In the genomic region with DNA sequence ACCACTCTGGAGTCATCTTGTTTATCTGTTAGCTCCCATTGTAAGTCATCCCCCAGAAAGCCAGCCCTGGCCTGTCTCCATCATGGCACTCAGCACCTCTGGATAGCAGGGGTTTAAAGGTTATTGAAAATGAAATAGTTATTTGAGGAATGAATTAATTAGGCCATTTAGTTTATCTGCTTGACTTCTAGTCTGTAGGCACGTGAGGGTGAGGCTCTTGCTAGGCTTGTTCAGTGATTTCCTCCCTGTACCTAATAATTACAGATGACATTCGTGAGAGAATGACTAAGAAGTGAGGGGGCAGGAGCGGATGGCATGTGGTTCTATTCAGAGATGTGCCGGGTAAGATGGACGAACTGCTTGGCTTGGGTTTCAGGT, we compare ENCODE assay signal across 9 mouse cellular contexts. TPM values are rescaled to one million over a fixed set of nuclear protein-coding genes. Genes with fewer than 3 reads are reported as not detected.
DNase-seq lines count a peak whose midpoint lies in the region; ATAC-seq and TF ChIP-seq lines count a peak whose summit lies in the region.
"Had no signal": no experiment of that assay in that cellular context is flagged by ENCODE, and none has a peak within 500 bp of the region (broad histone marks: within the 10 kb centered on the region; RNA-seq: fewer than 3 reads in every experiment).

No protein-coding gene starts in this region.

- 71% methylated on average over 5 of the region's 5 CpGs for WGBS in heart, embryonic 14.5 days
- 84% methylated on average over 5 of the region's 5 CpGs for WGBS in hindbrain, embryonic 10.5 days
- 84% methylated on average over 5 of the region's 5 CpGs for WGBS in midbrain, embryonic 11.5 days

- peak overlapping the region; percentile 73 for H3K4me2 ChIP-seq in heart, embryonic 14.5 days (ENCODE audit: low read length)
- peak overlapping the region; percentile 54 for H3K4me2 ChIP-seq in midbrain, embryonic 11.5 days

- H3K4me3 ChIP-seq in heart, embryonic 14.5 days (ENCODE audit: control insufficient read depth in 1 of 2, insufficient read depth in 1 of 2, low read depth in 1 of 2, low read length in 2 of 2) = peak overlapping the region; percentile 76 to 79
- H3K4me3 ChIP-seq in G1E (ENCODE audit: low read depth, low read length) = peak overlapping the region; percentile 80
- H3K4me3 ChIP-seq in hindbrain, embryonic 10.5 days = peak overlapping the region; percentile 76
- H3K4me3 ChIP-seq in midbrain, embryonic 11.5 days (ENCODE audit: low read depth, low read length) = peak overlapping the region; percentile 79

- peaks cover 21% of the 10 kb centered on the region for H3K36me3 ChIP-seq in heart, embryonic 14.5 days (ENCODE audit: control insufficient read depth, insufficient read depth, low read length)
- H3K36me3 ChIP-seq in G1E (replicated peaks) = peaks cover 34% of the 10 kb centered on the region
- H3K36me3 ChIP-seq in hindbrain, embryonic 10.5 days = peaks cover 32% of the 10 kb centered on the region
- no peaks in the 10 kb centered on the region for H3K36me3 ChIP-seq in midbrain, embryonic 11.5 days (ENCODE audit: control insufficient read depth, insufficient read depth, low read length)

- DNase-seq in heart, adult 8-10 months (ENCODE audit: low spot score) = no peak
- no peak for DNase-seq in G1E (ENCODE audit: low spot score)
- DNase-seq in hindbrain, embryonic 10.5 days (ENCODE audit: low spot score) = no peak
- no peak for DNase-seq in midbrain, embryonic 11.5 days (ENCODE audit: low spot score, missing footprints)
- no peak for DNase-seq in right cerebral cortex, postnatal 4 days
- DNase-seq in left cerebral cortex, adult 8-10 months (ENCODE audit: low spot score in 2 of 2) = no peak

- TF ChIP-seq CTCF in G1E (IDR thresholded peaks at IDR 0.05; ENCODE audit: low read depth, low read length) = no peak

- no peaks in the 10 kb centered on the region for H3K27me3 ChIP-seq in heart, embryonic 14.5 days (ENCODE audit: control insufficient read depth, insufficient read depth, low read length)
- H3K27me3 ChIP-seq in G1E (ENCODE audit: insufficient read depth, low read length) = peaks cover 4% of the 10 kb centered on the region; the same call in 1 of the 2 replicates
- no peaks in the 10 kb centered on the region for H3K27me3 ChIP-seq in hindbrain, embryonic 10.5 days (ENCODE audit: insufficient read depth, poor library complexity, severe bottlenecking)
- H3K27me3 ChIP-seq in midbrain, embryonic 11.5 days (ENCODE audit: control insufficient read depth, insufficient read depth, low read length) = no peaks in the 10 kb centered on the region

- peak overlapping the region; percentile 67 for H3K9ac ChIP-seq in heart, embryonic 14.5 days (ENCODE audit: low read length)
- peak overlapping the region; percentile 60; the same call in 1 of the 2 replicates for H3K9ac ChIP-seq in midbrain, embryonic 11.5 days (ENCODE audit: low read length)

- H3K9me3 ChIP-seq in heart, embryonic 14.5 days (ENCODE audit: control insufficient read depth, low read length) = no peaks in the 10 kb centered on the region
- H3K9me3 ChIP-seq in G1E (replicated peaks) = no peaks in the 10 kb centered on the region
- no peaks in the 10 kb centered on the region for H3K9me3 ChIP-seq in hindbrain, embryonic 10.5 days
- no peaks in the 10 kb centered on the region for H3K9me3 ChIP-seq in midbrain, embryonic 11.5 days (ENCODE audit: control insufficient read depth, low read length)

- H3K27ac ChIP-seq in heart, embryonic 14.5 days (replicated peaks in 1 of 2; ENCODE audit: control insufficient read depth in 1 of 2, insufficient read depth in 1 of 2, low read depth in 2 of 2, low read length in 2 of 2) = peak overlapping the region; percentile 46 to 89; a peak in 3 of 4 replicates
- peak overlapping the region; percentile 93 for H3K27ac ChIP-seq in hindbrain, embryonic 10.5 days
- H3K27ac ChIP-seq in midbrain, embryonic 11.5 days (ENCODE audit: low read depth, low read length) = peak overlapping the region; percentile 35; the same call in 1 of the 2 replicates

- H3K4me1 ChIP-seq in heart, embryonic 14.5 days (ENCODE audit: control insufficient read depth in 2 of 2, insufficient read depth in 2 of 2, low read length in 2 of 2) = peaks cover 10 to 22% of the 10 kb centered on the region in 2 experiments; a peak in 3 of 4 replicates
- peaks cover 48% of the 10 kb centered on the region for H3K4me1 ChIP-seq in G1E (ENCODE audit: insufficient read depth, low read depth, low read length)
- H3K4me1 ChIP-seq in hindbrain, embryonic 10.5 days (replicated peaks) = peaks cover 21% of the 10 kb centered on the region
- peaks cover 7% of the 10 kb centered on the region; the same call in 1 of the 2 replicates for H3K4me1 ChIP-seq in midbrain, embryonic 11.5 days (ENCODE audit: control insufficient read depth, insufficient read depth, low read length)

- ATAC-seq in heart, embryonic 14.5 days (ENCODE audit: insufficient number of reproducible peaks, insufficient read depth, low FRiP score, low read depth) = no peak
- ATAC-seq in G1E (ENCODE audit: extremely low read depth, insufficient number of reproducible peaks, low FRiP score, poor library complexity, severe bottlenecking) = no peak
- no peak for ATAC-seq in midbrain, embryonic 11.5 days (ENCODE audit: low FRiP score)
- ATAC-seq in granulocyte monocyte progenitor cell, adult 5-6 weeks (replicated peaks; ENCODE audit: poor library complexity, severe bottlenecking) = no peak

RNA-seq across cellular contexts. Expression of a gene that starts 0.7 kb away (rescaled TPM):
- 133 and 137 TPM in 2 replicates for polyA plus RNA-seq in heart, embryonic 14.5 days (2014; fragmentation: Nextera tagmentation; extraction: Ambion mirVana)
- 10 to 100 TPM; 49.9 to 68.8 (median 58.7) TPM for total RNA-seq in heart, adult 8-10 months (2022)
- total RNA-seq in G1E (2014; fragmentation: Nextera tagmentation) (88.7 and 90.7 TPM in 2 replicates), G1E (2017) (154 and 165 TPM in 2 replicates)
- 32.0 and 57.8 TPM in 2 replicates for polyA plus RNA-seq in G1E (2012)
- polyA plus RNA-seq in hindbrain, embryonic 10.5 days (2016; fragmentation: Nextera tagmentation; extraction: Ambion mirVana) = 122 and 127 TPM in 2 replicates
- polyA plus RNA-seq in midbrain, embryonic 11.5 days (2014; fragmentation: Nextera tagmentation; extraction: Ambion mirVana) = 129 and 130 TPM in 2 replicates
- 76.8 and 88.4 TPM in 2 replicates for total RNA-seq in granulocyte monocyte progenitor cell, adult 5-6 weeks (2014; fragmentation: Nextera tagmentation)
- 213 and 215 TPM in 2 replicates for total RNA-seq in granulocyte monocyte progenitor cell, adult 5-6 weeks (2017)
- total RNA-seq in left cerebral cortex, adult 8-10 months (2022) = 10 to 100 TPM; 48.1 to 58.5 (median 53.5) TPM

RNA-seq across cellular contexts. Expression of a gene that starts 9.6 kb away (rescaled TPM):
- 1,324 and 1,420 TPM in 2 replicates for polyA plus RNA-seq in heart, embryonic 14.5 days (2014; fragmentation: Nextera tagmentation; extraction: Ambion mirVana)
- total RNA-seq in heart, adult 8-10 months (2022) = 1,000 to 10,000 TPM; 1,537 to 1,974 (median 1,684) TPM
- 21.2 and 28.5 TPM in 2 replicates for total RNA-seq in G1E (2014; fragmentation: Nextera tagmentation)
- 38.8 and 43.7 TPM in 2 replicates for total RNA-seq in G1E (2017)
- 2.6 and 3.1 TPM in 2 replicates for polyA plus RNA-seq in G1E (2012)
- polyA plus RNA-seq in hindbrain, embryonic 10.5 days (2016; fragmentation: Nextera tagmentation; extraction: Ambion mirVana) = 623 and 749 TPM in 2 replicates
- polyA plus RNA-seq in midbrain, embryonic 11.5 days (2014; fragmentation: Nextera tagmentation; extraction: Ambion mirVana) = 694 and 705 TPM in 2 replicates
- total RNA-seq in granulocyte monocyte progenitor cell, adult 5-6 weeks (2014; fragmentation: Nextera tagmentation) = 648 and 734 TPM in 2 replicates
- total RNA-seq in granulocyte monocyte progenitor cell, adult 5-6 weeks (2017) = 282 and 442 TPM in 2 replicates
- 100 to 1,000 TPM; 263 to 320 (median 287) TPM for total RNA-seq in left cerebral cortex, adult 8-10 months (2022)

RNA-seq across cellular contexts. Expression of a gene that starts 23.0 kb away (rescaled TPM):
- 1.8 and 2.3 TPM in 2 replicates for polyA plus RNA-seq in heart, embryonic 14.5 days (2014; fragmentation: Nextera tagmentation; extraction: Ambion mirVana)
- 10 to 100 TPM in 1 of 4 experiments, 1 to 10 TPM in 3; 4.1 to 10.8 (median 6.5) TPM for total RNA-seq in heart, adult 8-10 months (2022)
- not detected in 2 replicates for total RNA-seq in G1E (2014; fragmentation: Nextera tagmentation)
- total RNA-seq in G1E (2017) = 0.05 and 0.12 TPM in 2 replicates
- polyA plus RNA-seq in G1E (2012) = not detected in 2 replicates
- polyA plus RNA-seq in hindbrain, embryonic 10.5 days (2016; fragmentation: Nextera tagmentation; extraction: Ambion mirVana) = 5.5 and 5.7 TPM in 2 replicates
- polyA plus RNA-seq in midbrain, embryonic 11.5 days (2014; fragmentation: Nextera tagmentation; extraction: Ambion mirVana) = 5.3 and 6.8 TPM in 2 replicates
- total RNA-seq in granulocyte monocyte progenitor cell, adult 5-6 weeks (2014; fragmentation: Nextera tagmentation) = not detected in 2 replicates
- 0.43 and 1.0 TPM in 2 replicates for total RNA-seq in granulocyte monocyte progenitor cell, adult 5-6 weeks (2017)
- under 1 TPM in 2 of 4 experiments, not detected in 2; 0.23 to 0.87 TPM for total RNA-seq in left cerebral cortex, adult 8-10 months (2022)
- total RNA-seq: megakaryocyte progenitor cell, adult 5-6 weeks had no signal

RNA-seq across cellular contexts. Expression of a gene that starts 34.7 kb away (rescaled TPM):
- polyA plus RNA-seq in heart, embryonic 14.5 days (2014; fragmentation: Nextera tagmentation; extraction: Ambion mirVana) = 121 and 125 TPM in 2 replicates
- total RNA-seq in heart, adult 8-10 months (2022) = 10 to 100 TPM; 23.2 to 31.4 (median 25.9) TPM
- total RNA-seq in G1E (2014; fragmentation: Nextera tagmentation) (13.5 and 24.8 TPM in 2 replicates), G1E (2017) (27.1 and 32.5 TPM in 2 replicates)
- 21.4 and 22.1 TPM in 2 replicates for polyA plus RNA-seq in G1E (2012)
- polyA plus RNA-seq in hindbrain, embryonic 10.5 days (2016; fragmentation: Nextera tagmentation; extraction: Ambion mirVana) = 104 and 109 TPM in 2 replicates
- polyA plus RNA-seq in midbrain, embryonic 11.5 days (2014; fragmentation: Nextera tagmentation; extraction: Ambion mirVana) = 93.7 and 102 TPM in 2 replicates
- total RNA-seq in granulocyte monocyte progenitor cell, adult 5-6 weeks (2014; fragmentation: Nextera tagmentation) = 201 and 252 TPM in 2 replicates
- 362 and 363 TPM in 2 replicates for total RNA-seq in granulocyte monocyte progenitor cell, adult 5-6 weeks (2017)
- 100 to 1,000 TPM in 2 of 4 experiments, 10 to 100 TPM in 2; 46.1 to 188 (median 93.9) TPM for total RNA-seq in left cerebral cortex, adult 8-10 months (2022)

RNA-seq across cellular contexts. Expression of a gene that starts 57.9 kb away (rescaled TPM):
- 77.0 and 79.3 TPM in 2 replicates for polyA plus RNA-seq in heart, embryonic 14.5 days (2014; fragmentation: Nextera tagmentation; extraction: Ambion mirVana)
- 10 to 100 TPM; 27.3 to 28.7 (median 28.4) TPM for total RNA-seq in heart, adult 8-10 months (2022)
- 29.6 and 44.9 TPM in 2 replicates for total RNA-seq in G1E (2014; fragmentation: Nextera tagmentation)
- 43.6 and 47.4 TPM in 2 replicates for total RNA-seq in G1E (2017)
- 45.0 and 51.7 TPM in 2 replicates for polyA plus RNA-seq in G1E (2012)
- 196 TPM in 2 replicates for polyA plus RNA-seq in hindbrain, embryonic 10.5 days (2016; fragmentation: Nextera tagmentation; extraction: Ambion mirVana)
- 163 and 164 TPM in 2 replicates for polyA plus RNA-seq in midbrain, embryonic 11.5 days (2014; fragmentation: Nextera tagmentation; extraction: Ambion mirVana)
- 56.8 and 68.4 TPM in 2 replicates for total RNA-seq in granulocyte monocyte progenitor cell, adult 5-6 weeks (2014; fragmentation: Nextera tagmentation)
- 40.2 and 42.2 TPM in 2 replicates for total RNA-seq in granulocyte monocyte progenitor cell, adult 5-6 weeks (2017)
- total RNA-seq in left cerebral cortex, adult 8-10 months (2022) = 10 to 100 TPM; 50.1 to 55.5 (median 53.0) TPM

Comparison
In these comparisons a context has a peak if more than half of its experiments do, and no peak if none do; other contexts are left out.
1. H3K27ac ChIP-seq: peak in every context shown above with its lines; median percentile 93 in hindbrain, embryonic 10.5 days; 68 in heart, embryonic 14.5 days; 35 in midbrain, embryonic 11.5 days.
2. RNA of a gene that starts 9.6 kb away (total RNA-seq): 1,537 to 1,974 TPM in heart, adult 8-10 months, 282 to 734 TPM in granulocyte monocyte progenitor cell, adult 5-6 weeks and 263 to 320 TPM in left cerebral cortex, adult 8-10 months; 21.2 to 43.7 TPM in G1E; every median in the first group is over 4 times any median in the second.
3. Peak in every context shown above with its lines, with median percentiles within 50 percentile points of each other: H3K4me3 ChIP-seq.